Mouse (Mus musculus): ENCODE data around the gene Psmd3. TPM values are rescaled to one million over a fixed set of nuclear protein-coding genes. Genes with fewer than 3 reads are reported as not detected.
A peak's percentile ranks its signal among the peaks of the same experiment; 100 is the strongest.
"Not testable (repeated sequence)": the region's sequence is repeated elsewhere in the genome, so short reads cannot be mapped to it uniquely, and the experiment has no call there.

The Psmd3 gene
- polyA plus RNA-seq, 1 experiment from 2014 or later = 208 TPM

DNA sequence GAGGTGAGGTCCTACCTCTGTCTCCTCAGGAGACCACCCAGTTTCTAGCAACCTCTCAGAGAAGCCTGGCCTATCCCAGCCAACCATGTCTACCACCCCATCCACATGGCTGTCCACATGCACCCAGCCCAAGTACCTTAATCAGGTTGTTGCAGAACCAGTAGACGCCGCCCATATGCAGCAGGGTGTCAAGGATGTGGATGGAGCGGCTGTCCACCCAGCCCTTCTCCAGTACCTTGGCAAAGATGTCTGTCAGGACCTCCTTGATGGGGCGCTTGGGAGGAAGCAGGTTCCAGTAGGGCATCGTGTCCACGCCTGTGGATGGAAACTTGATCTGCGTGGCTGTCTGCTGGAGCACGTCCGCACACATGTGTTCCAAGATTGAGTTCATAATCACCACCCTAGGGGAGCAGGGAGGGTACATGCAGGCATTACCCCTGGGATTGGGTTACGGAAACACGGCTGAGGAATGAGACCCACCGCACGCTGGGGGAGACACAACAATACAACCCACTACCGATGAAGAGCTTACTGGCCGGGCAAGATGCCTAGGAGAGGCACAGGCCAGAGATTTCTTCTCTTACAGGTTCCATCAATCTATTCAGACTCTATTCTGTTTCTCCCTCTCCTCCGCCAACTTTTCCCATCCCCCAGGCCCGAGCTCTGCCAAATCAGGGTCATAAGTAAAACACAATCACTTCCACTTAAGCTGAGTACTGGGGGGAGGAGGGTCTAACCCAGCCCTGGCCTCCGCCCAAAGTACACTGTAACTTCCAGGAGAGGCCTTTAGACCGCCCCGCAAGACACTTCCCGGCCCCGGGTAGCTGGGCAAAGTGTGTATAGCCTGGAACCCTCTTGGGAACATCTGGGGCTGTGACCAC is 25.3 kb downstream of the Psmd3 start:
- H3K4me3 ChIP-seq (ENCODE audit: low read depth, low read length) = no peak overlapping the region
- no peaks in the 10 kb centered on the region for H3K27me3 ChIP-seq (ENCODE audit: control insufficient read depth, insufficient read depth, low read length)
- ATAC-seq (replicated peaks; ENCODE audit: low FRiP score) (no peak), DNase-seq (ENCODE audit: low spot score) (no peak)
- H3K9ac ChIP-seq (ENCODE audit: low read length) = no peak overlapping the region
- 92% methylated on average over 22 of the region's 22 CpGs for WGBS
- H3K36me3 ChIP-seq (ENCODE audit: control insufficient read depth, insufficient read depth, low read length) = peaks cover 8% of the 10 kb centered on the region
- no peaks in the 10 kb centered on the region for H3K9me3 ChIP-seq (ENCODE audit: control insufficient read depth, low read length)
- no peak overlapping the region for H3K27ac ChIP-seq (ENCODE audit: low read depth, low read length)
- no peak overlapping the region for H3K4me2 ChIP-seq (ENCODE audit: low read depth, low read length, severe bottlenecking)
- no peaks in the 10 kb centered on the region for H3K4me1 ChIP-seq (replicated peaks; ENCODE audit: control insufficient read depth, insufficient read depth, low read length)

DNA sequence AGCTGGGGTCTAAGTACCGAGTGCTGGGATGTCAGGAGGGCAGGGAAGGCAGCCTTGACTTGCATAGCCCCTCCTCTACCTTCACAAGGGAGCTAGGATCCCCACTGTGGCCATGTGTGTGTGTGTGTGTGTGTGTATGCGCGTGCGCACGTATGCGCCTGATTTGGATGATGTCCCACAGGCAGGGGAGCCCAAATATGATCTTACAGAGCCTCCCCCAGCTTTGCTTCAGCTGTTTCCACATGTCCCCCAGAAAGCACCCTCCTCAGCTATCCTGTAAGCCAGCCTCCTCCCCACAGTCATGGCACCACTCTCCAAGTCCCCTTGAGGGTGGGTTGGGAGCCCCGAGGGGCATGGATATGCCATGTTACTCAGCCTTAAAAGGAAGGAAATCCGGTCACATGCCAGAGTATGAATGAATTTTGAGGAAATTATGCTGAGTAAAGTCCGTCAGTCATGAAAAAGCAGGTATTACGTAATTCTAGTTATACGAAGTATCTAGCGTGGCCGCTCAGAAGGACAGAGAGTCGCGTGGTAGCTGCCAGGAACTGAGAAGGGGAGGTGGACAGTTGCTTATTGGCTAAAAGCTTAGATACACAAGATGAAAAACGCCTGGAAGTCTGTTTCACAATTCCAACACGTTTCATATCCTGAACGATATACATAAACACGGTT is 26.1 kb downstream of the Psmd3 start:
- no peaks in the 10 kb centered on the region for H3K27me3 ChIP-seq (ENCODE audit: control insufficient read depth, insufficient read depth, low read length)
- ATAC-seq (replicated peaks; ENCODE audit: low FRiP score) (no peak), DNase-seq (ENCODE audit: low spot score) (no peak)
- no peaks in the 10 kb centered on the region for H3K4me1 ChIP-seq (replicated peaks; ENCODE audit: control insufficient read depth, insufficient read depth, low read length)
- peaks cover 8% of the 10 kb centered on the region for H3K36me3 ChIP-seq (ENCODE audit: control insufficient read depth, insufficient read depth, low read length)
- H3K4me2 ChIP-seq (ENCODE audit: low read depth, low read length, severe bottlenecking) = no peak overlapping the region
- H3K27ac ChIP-seq (ENCODE audit: low read depth, low read length) = no peak overlapping the region
- WGBS = 94% methylated on average over 19 of the region's 19 CpGs
- H3K9me3 ChIP-seq (ENCODE audit: control insufficient read depth, low read length) = no peaks in the 10 kb centered on the region
- no peak overlapping the region for H3K9ac ChIP-seq (ENCODE audit: low read length)
- H3K4me3 ChIP-seq (ENCODE audit: low read depth, low read length) = no peak overlapping the region

DNA sequence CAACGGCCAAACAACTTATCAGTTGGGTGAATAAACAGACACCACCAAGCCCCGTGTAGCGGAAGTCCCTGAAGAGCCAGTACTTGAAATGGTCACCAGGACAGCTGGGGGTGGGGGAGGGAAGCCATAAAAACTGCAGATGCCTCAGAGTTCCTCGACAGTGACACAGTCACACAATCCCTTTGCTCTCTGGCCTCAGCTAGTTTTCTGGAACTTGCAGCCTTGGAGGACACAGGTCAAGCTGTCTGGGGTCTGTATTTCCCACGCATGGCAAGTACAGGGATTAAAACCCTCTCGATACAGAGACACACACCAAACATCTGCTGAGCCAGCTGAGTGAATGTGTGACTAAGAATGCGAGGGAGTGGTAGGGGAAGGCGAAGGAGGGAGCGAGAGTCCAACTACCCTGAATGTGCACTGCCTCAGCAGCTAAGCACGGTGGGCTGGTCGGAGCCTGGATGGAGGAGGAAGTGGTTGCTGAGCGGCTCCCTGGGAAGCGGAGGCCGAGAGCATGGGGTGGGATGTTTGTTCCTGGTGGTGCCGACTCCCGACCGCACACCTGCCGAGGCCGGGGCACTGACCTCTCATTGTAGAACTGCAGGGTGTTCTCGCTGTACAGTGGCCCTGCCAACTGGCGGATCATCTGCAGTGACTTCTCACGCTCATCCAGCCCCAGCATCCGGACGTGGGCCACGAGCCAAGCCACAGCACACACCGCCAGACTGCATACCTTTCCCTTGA is 26.8 kb downstream of the Psmd3 start:
- DNase-seq (ENCODE audit: low spot score) (no peak), ATAC-seq (replicated peaks; ENCODE audit: low FRiP score) (no peak)
- H3K27me3 ChIP-seq (ENCODE audit: control insufficient read depth, insufficient read depth, low read length) = no peaks in the 10 kb centered on the region
- WGBS = 93% methylated on average over 26 of the region's 26 CpGs
- no peak overlapping the region for H3K27ac ChIP-seq (ENCODE audit: low read depth, low read length)
- peaks cover 8% of the 10 kb centered on the region for H3K36me3 ChIP-seq (ENCODE audit: control insufficient read depth, insufficient read depth, low read length)
- H3K4me3 ChIP-seq (ENCODE audit: low read depth, low read length) = no peak overlapping the region
- no peak overlapping the region for H3K9ac ChIP-seq (ENCODE audit: low read length)
- H3K4me2 ChIP-seq (ENCODE audit: low read depth, low read length, severe bottlenecking) = no peak overlapping the region
- no peaks in the 10 kb centered on the region for H3K4me1 ChIP-seq (replicated peaks; ENCODE audit: control insufficient read depth, insufficient read depth, low read length)
- no peaks in the 10 kb centered on the region for H3K9me3 ChIP-seq (ENCODE audit: control insufficient read depth, low read length)

GRCm38 (mm10) chr11:98710416-98711045 is 28.2 kb downstream of the Psmd3 start:
- ATAC-seq (replicated peaks; ENCODE audit: low FRiP score) = no peak
- DNase-seq (ENCODE audit: low spot score) = peak; percentile 92
- H3K27ac ChIP-seq (ENCODE audit: low read depth, low read length) = no peak overlapping the region

GRCm38 (mm10) chr11:98711046-98711434 is 28.7 kb downstream of the Psmd3 start:
- H3K36me3 ChIP-seq (ENCODE audit: control insufficient read depth, insufficient read depth, low read length) = peaks cover 4% of the 10 kb centered on the region
- no peaks in the 10 kb centered on the region for H3K27me3 ChIP-seq (ENCODE audit: control insufficient read depth, insufficient read depth, low read length)
- ATAC-seq (replicated peaks; ENCODE audit: low FRiP score) = no peak
- H3K9me3 ChIP-seq (ENCODE audit: control insufficient read depth, low read length) = no peaks in the 10 kb centered on the region
- H3K4me3 ChIP-seq (ENCODE audit: low read depth, low read length) = no peak overlapping the region
- DNase-seq (ENCODE audit: low spot score) = no peak
- 90% methylated on average over 4 of the region's 4 CpGs for WGBS
- H3K27ac ChIP-seq (ENCODE audit: low read depth, low read length) = no peak overlapping the region
- no peak overlapping the region for H3K4me2 ChIP-seq (ENCODE audit: low read depth, low read length, severe bottlenecking)
- no peak overlapping the region for H3K9ac ChIP-seq (ENCODE audit: low read length)
- H3K4me1 ChIP-seq (replicated peaks; ENCODE audit: control insufficient read depth, insufficient read depth, low read length) = no peaks in the 10 kb centered on the region

More at GRCm38 (mm10) chr11:98710416-98711045, 28.2 kb downstream of the Psmd3 start:
- Histone ChIP-seq H3K4me1 (replicated peaks; ENCODE audit: control insufficient read depth, insufficient read depth, low read length) (no peaks in the 10 kb centered on the region), H3K27me3 (ENCODE audit: control insufficient read depth, insufficient read depth, low read length) (no peaks in the 10 kb centered on the region), H3K9ac (ENCODE audit: low read length) (no peak overlapping the region), H3K4me3 (ENCODE audit: low read depth, low read length) (no peak overlapping the region), H3K36me3 (ENCODE audit: control insufficient read depth, insufficient read depth, low read length) (peaks cover 8% of the 10 kb centered on the region), H3K4me2 (ENCODE audit: low read depth, low read length, severe bottlenecking) (no peak overlapping the region), H3K9me3 (ENCODE audit: control insufficient read depth, low read length) (no peaks in the 10 kb centered on the region)
- WGBS = 56% methylated on average over 12 of the region's 12 CpGs

DNA sequence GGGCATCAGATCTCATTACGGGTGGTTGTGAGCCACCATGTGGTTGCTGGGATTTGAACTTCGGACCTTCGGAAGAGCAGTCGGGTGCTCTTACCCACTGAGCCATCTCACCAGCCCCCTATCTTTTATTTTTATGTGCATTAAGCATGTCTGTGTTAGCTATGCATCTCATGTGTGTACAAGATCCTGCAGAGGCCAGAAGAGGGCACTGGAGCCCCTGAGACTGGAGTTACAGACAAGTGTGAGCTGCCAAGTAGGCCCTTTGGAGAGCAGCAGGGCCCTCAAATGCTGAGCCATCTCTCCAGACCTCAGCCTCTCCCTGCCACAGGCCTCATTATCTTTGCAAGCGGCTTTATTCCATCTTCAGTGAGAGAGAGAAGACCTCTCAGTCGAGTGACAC is 29.7 kb downstream of the Psmd3 start:
- DNase-seq (ENCODE audit: low spot score); H3K27ac ChIP-seq (ENCODE audit: low read depth, low read length); H3K4me2 ChIP-seq (ENCODE audit: low read depth, low read length, severe bottlenecking); H3K4me1 ChIP-seq (replicated peaks; ENCODE audit: control insufficient read depth, insufficient read depth, low read length); H3K4me3 ChIP-seq (ENCODE audit: low read depth, low read length); H3K27me3 ChIP-seq (ENCODE audit: control insufficient read depth, insufficient read depth, low read length); H3K9me3 ChIP-seq (ENCODE audit: control insufficient read depth, low read length); ATAC-seq (replicated peaks; ENCODE audit: low FRiP score); H3K36me3 ChIP-seq (ENCODE audit: control insufficient read depth, insufficient read depth, low read length); H3K9ac ChIP-seq (ENCODE audit: low read length): not testable (repeated sequence)
- 93% methylated on average over 5 of the region's 6 CpGs for WGBS

DNA sequence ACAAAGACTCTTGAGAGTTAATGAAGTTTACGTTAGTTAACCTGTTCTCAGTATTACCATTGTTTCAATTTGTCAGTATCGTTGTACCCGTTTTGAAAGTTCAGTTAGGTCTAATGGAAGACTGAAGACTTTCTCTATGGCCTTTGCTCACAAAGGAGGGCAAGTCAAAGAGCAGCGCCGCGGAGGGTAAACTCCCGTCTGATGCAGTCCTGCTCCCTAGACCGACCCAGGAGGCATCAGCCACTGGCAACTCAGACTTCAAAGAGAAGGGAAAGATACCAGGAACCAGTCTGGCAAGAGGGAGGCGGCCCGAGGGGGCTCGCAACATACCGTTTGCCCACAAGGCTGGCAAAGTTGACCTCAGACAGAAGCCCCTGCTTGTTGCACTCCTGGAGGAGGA is 31.3 kb downstream of the Psmd3 start:
- H3K4me3 ChIP-seq (ENCODE audit: low read depth, low read length) = no peak overlapping the region
- DNase-seq (ENCODE audit: low spot score) (no peak), ATAC-seq (replicated peaks; ENCODE audit: low FRiP score) (no peak)
- H3K27ac ChIP-seq (ENCODE audit: low read depth, low read length) = no peak overlapping the region
- H3K4me1 ChIP-seq (replicated peaks; ENCODE audit: control insufficient read depth, insufficient read depth, low read length) = no peaks in the 10 kb centered on the region
- no peaks in the 10 kb centered on the region for H3K27me3 ChIP-seq (ENCODE audit: control insufficient read depth, insufficient read depth, low read length)
- no peak overlapping the region for H3K9ac ChIP-seq (ENCODE audit: low read length)
- H3K4me2 ChIP-seq (ENCODE audit: low read depth, low read length, severe bottlenecking) = no peak overlapping the region
- H3K9me3 ChIP-seq (ENCODE audit: control insufficient read depth, low read length) = no peaks in the 10 kb centered on the region
- no peaks in the 10 kb centered on the region; the same call in 1 of the 2 replicates for H3K36me3 ChIP-seq (ENCODE audit: control insufficient read depth, insufficient read depth, low read length)
- WGBS = 87% methylated on average over 12 of the region's 12 CpGs

GRCm38 (mm10) chr11:98715946-98716345 is 33.6 kb downstream of the Psmd3 start:
- H3K4me3 ChIP-seq (ENCODE audit: low read depth, low read length) = no peak overlapping the region
- H3K27me3 ChIP-seq (ENCODE audit: control insufficient read depth, insufficient read depth, low read length) = no peaks in the 10 kb centered on the region
- H3K27ac ChIP-seq (ENCODE audit: low read depth, low read length) = no peak overlapping the region
- DNase-seq (ENCODE audit: low spot score) (no peak), ATAC-seq (replicated peaks; ENCODE audit: low FRiP score) (no peak)
- no peaks in the 10 kb centered on the region for H3K4me1 ChIP-seq (replicated peaks; ENCODE audit: control insufficient read depth, insufficient read depth, low read length)
- H3K36me3 ChIP-seq (ENCODE audit: control insufficient read depth, insufficient read depth, low read length) = no peaks in the 10 kb centered on the region; the same call in 1 of the 2 replicates
- WGBS = 94% methylated on average over 9 of the region's 9 CpGs
- no peak overlapping the region for H3K4me2 ChIP-seq (ENCODE audit: low read depth, low read length, severe bottlenecking)
- no peaks in the 10 kb centered on the region for H3K9me3 ChIP-seq (ENCODE audit: control insufficient read depth, low read length)
- no peak overlapping the region for H3K9ac ChIP-seq (ENCODE audit: low read length)
